Mouse (Mus musculus) limb, embryonic 14.5 days (tissue): ENCODE measurements around the gene Psmb4. TPM values are rescaled to one million over a fixed set of nuclear protein-coding genes. Genes with fewer than 3 reads are reported as not detected.
A peak's percentile ranks its signal among the peaks of the same experiment; 100 is the strongest.

Source experiments
- ATAC-seq: fragments of 200-750 bp; cut with Nextera tagmentation; 2 replicates; pipeline ENCODE4 v1.8.0; 2017; ENCODE audit warnings: low read depth, moderate number of reproducible peaks, moderate TSS enrichment; ENCODE audit not compliant: low FRiP score
- DNase-seq: peaks from one replicate; pipeline ENCODE4 v3.0.0-alpha.2; 2015; ENCODE audit warnings: low spot score
- H3K27ac ChIP-seq: fragments of 300-500 bp; sonication (generic); replicated peaks from 2 replicates; pipeline ENCODE4 v1.5.1; 2014; ENCODE audit warnings: low read depth, mild to moderate bottlenecking, low read length, moderate library complexity, mixed read lengths
- H3K27me3 ChIP-seq: fragments of 300-500 bp; sonication (generic); 2 replicates; pipeline ENCODE4 v1.6.1; 2014; ENCODE audit warnings: low read length, mixed read lengths; ENCODE audit not compliant: control insufficient read depth, insufficient read depth
- H3K36me3 ChIP-seq: fragments of 300-500 bp; sonication (generic); 2 replicates; pipeline ENCODE4 v1.6.1; 2014; ENCODE audit warnings: mild to moderate bottlenecking, low read length, moderate library complexity, mixed read lengths; ENCODE audit not compliant: control insufficient read depth, insufficient read depth
- H3K4me1 ChIP-seq: fragments of 300-500 bp; sonication (generic); 2 replicates; pipeline ENCODE4 v1.6.1; 2014; ENCODE audit warnings: antibody characterized with exemption, low read length, mixed read lengths; ENCODE audit not compliant: control insufficient read depth, insufficient read depth
- H3K4me2 ChIP-seq: fragments of 300-500 bp; sonication (generic); replicated peaks from 2 replicates; pipeline ENCODE4 v1.6.1; 2014; ENCODE audit warnings: low read depth, mild to moderate bottlenecking, low read length, moderate library complexity; ENCODE audit not compliant: severe bottlenecking
- H3K4me3 ChIP-seq: fragments of 300-500 bp; sonication (generic); replicated peaks from 2 replicates; pipeline ENCODE4 v1.5.1; 2014; ENCODE audit warnings: low read length
- H3K9ac ChIP-seq: fragments of 300-500 bp; sonication (generic); 2 replicates; pipeline ENCODE4 v1.6.1; 2014; ENCODE audit warnings: mild to moderate bottlenecking, low read depth, low read length, moderate library complexity; ENCODE audit not compliant: severe bottlenecking
- H3K9me3 ChIP-seq: fragments of 300-500 bp; sonication (generic); 2 replicates; pipeline ENCODE4 v1.6.1; 2016; ENCODE audit warnings: low read length; ENCODE audit not compliant: control insufficient read depth
- POLR2A ChIP-seq: fragments of 200-500 bp; IDR thresholded peaks from 2 replicates; pipeline ENCODE4 v1.8.0; 2012; ENCODE audit warnings: inconsistent platforms, mild to moderate bottlenecking, moderate library complexity, borderline replicate concordance; ENCODE audit not compliant: insufficient read depth, insufficient read length; ENCODE audit errors: extremely low read depth
- WGBS: fragments of 180-500 bp; shearing (Covaris S2); extraction: QIAGEN DNeasy Blood & Tissue Kit; methylation state at CpG from one replicate; pipeline ENCODE4 v1.1.7; 2014; 5-methylcytosine and 5-hydroxymethylcytosine counted together
- polyA plus RNA-seq, 2 experiments: library from polyadenylated mRNA; depleted of rRNA in 1 of 2; stranded (reverse) in 1 of 2; unstranded in 1 of 2; fragments of >200 nt; fragmentation: Nextera tagmentation in 1 of 2; extraction: Ambion mirVana in 1 of 2; gene quantifications; 2 replicates each; pipeline versions ENCODE4 v1.2.1 to v1.2.3; 2012 to 2014

The Psmb4 gene
- polyA plus RNA-seq, 2 experiments = 348 to 384 TPM

DNA sequence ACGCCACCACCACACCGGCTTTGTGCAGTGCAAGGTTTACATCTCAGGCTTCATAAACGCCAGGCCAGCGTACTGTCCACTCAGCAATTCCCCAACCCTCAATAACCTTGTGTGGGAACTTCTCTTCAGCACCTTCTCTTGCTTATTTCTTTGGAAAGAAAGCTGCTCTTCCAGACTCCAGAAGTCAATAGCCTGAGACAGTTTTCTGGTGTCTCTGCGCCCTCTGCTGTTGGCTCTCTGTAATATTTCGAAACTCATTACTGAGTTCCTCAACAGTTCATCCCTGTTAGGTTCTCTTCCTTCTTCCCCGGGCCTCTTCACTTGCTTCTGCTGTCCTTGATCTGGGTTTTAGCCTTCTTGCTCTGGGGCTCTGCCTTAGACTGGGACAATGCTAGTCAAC is 16.0 kb upstream of the Psmb4 start:
- TF ChIP-seq POLR2A = no peak
- DNase-seq (peak; percentile 85), ATAC-seq (no peak)
- H3K9ac ChIP-seq = no peak overlapping the region
- WGBS = 19% methylated on average over 7 of the region's 7 CpGs
- H3K27me3 ChIP-seq = no peaks in the 10 kb centered on the region
- H3K4me2 ChIP-seq = no peak overlapping the region
- no peaks in the 10 kb centered on the region for H3K9me3 ChIP-seq
- H3K36me3 ChIP-seq = no peaks in the 10 kb centered on the region
- no peak overlapping the region for H3K4me3 ChIP-seq
- no peak overlapping the region for H3K27ac ChIP-seq
- no peaks in the 10 kb centered on the region for H3K4me1 ChIP-seq

DNA sequence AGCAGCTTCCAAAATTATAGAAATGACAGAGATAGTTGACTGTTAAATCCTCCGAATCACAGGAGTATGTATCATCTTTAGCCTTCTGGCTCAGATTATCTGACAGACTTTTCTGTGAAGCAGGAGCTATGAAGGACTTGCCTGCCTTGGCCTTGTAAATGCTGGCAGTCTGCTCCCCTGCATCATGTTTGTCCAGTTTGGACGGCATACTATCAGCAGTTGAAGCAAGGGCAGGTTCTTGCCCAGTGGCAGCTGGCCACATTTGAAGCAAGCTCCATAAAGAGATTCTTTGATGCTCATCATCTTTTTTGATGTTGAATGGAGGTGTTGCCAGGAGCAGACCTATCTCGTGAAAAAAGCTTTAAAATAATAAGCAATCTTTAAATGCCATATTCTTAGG is 7.3 kb upstream of the Psmb4 start:
- Histone ChIP-seq H3K4me2 (no peak overlapping the region), H3K4me3 (no peak overlapping the region), H3K9ac (no peak overlapping the region), H3K36me3 (no peaks in the 10 kb centered on the region), H3K9me3 (no peaks in the 10 kb centered on the region), H3K27me3 (no peaks in the 10 kb centered on the region), H3K27ac (no peak overlapping the region), H3K4me1 (no peaks in the 10 kb centered on the region)
- TF ChIP-seq POLR2A = no peak
- ATAC-seq (no peak), DNase-seq (no peak)
- 71% methylated on average over 3 of the region's 3 CpGs for WGBS

DNA sequence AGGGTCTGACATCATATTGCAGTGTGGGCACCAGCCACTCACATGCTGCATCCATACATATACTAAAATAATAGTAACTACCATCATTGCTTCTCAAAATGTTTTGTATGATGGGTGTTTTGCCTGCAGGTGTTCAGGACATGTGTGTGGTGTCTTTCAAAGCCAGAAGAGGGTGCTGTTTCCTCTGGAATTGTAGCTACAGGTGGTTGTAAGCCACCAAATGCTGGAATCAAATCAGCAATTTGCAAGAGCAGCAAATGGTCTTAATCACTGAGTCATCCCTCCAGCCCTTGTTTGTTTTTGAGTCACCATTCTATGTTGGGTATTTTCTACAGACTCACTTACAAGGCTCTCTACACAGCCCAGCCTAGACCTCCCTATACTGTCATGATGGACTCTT is 1.8 kb upstream of the Psmb4 start:
- DNase-seq (peak; percentile 40), ATAC-seq (no peak)
- H3K27ac ChIP-seq = no peak overlapping the region
- no peak for TF ChIP-seq POLR2A
- H3K4me2 ChIP-seq = no peak overlapping the region
- no peak overlapping the region for H3K9ac ChIP-seq
- H3K27me3 ChIP-seq = no peaks in the 10 kb centered on the region
- peaks cover 17% of the 10 kb centered on the region for H3K36me3 ChIP-seq
- peaks cover 11% of the 10 kb centered on the region for H3K4me1 ChIP-seq
- no peak overlapping the region for H3K4me3 ChIP-seq
- H3K9me3 ChIP-seq = no peaks in the 10 kb centered on the region

- Histone ChIP-seq H3K9me3 (no peaks in the 10 kb centered on the region), H3K4me3 (no peak overlapping the region), H3K27ac (no peak overlapping the region), H3K9ac (no peak overlapping the region), H3K4me2 (no peak overlapping the region), H3K4me1 (peaks cover 11% of the 10 kb centered on the region), H3K27me3 (no peaks in the 10 kb centered on the region), H3K36me3 (peaks cover 75% of the 10 kb centered on the region)
- 89% methylated on average over 3 of the region's 3 CpGs for WGBS
- no peak for TF ChIP-seq POLR2A
- no peak for ATAC-seq
- DNase-seq = no peak
These were observed 4.2 kb downstream of the Psmb4 start for GRCm38 (mm10) chr3:94882579-94882978.

- Histone ChIP-seq H3K4me3 (no peak overlapping the region), H3K27me3 (no peaks in the 10 kb centered on the region), H3K9me3 (no peaks in the 10 kb centered on the region), H3K4me2 (no peak overlapping the region), H3K9ac (no peak overlapping the region), H3K27ac (no peak overlapping the region), H3K36me3 (peaks cover 82% of the 10 kb centered on the region), H3K4me1 (peaks cover 6% of the 10 kb centered on the region)
- WGBS = 64% methylated on average over 4 of the region's 4 CpGs
- no peak for TF ChIP-seq POLR2A
- DNase-seq (no peak), ATAC-seq (no peak)
These were observed 4.9 kb downstream of the Psmb4 start for GRCm38 (mm10) chr3:94881840-94882239.

GRCm38 (mm10) chr3:94878618-94879017 is 8.1 kb downstream of the Psmb4 start:
- DNase-seq (no peak), ATAC-seq (no peak)
- H3K4me2 ChIP-seq = no peak overlapping the region
- no peak overlapping the region for H3K9ac ChIP-seq
- 91% methylated on average over 6 of the region's 6 CpGs for WGBS
- H3K36me3 ChIP-seq = peaks cover 98% of the 10 kb centered on the region
- TF ChIP-seq POLR2A = no peak
- H3K4me3 ChIP-seq = no peak overlapping the region
- H3K27me3 ChIP-seq = no peaks in the 10 kb centered on the region
- no peaks in the 10 kb centered on the region for H3K4me1 ChIP-seq
- H3K27ac ChIP-seq = no peak overlapping the region
- no peaks in the 10 kb centered on the region for H3K9me3 ChIP-seq
